Mouse (Mus musculus): ENCODE measurements around the gene Notch1. TPM values are rescaled to one million over a fixed set of nuclear protein-coding genes. Genes with fewer than 3 reads are reported as not detected.

Notch1 gene
- polyA plus RNA-seq, 1 experiment from 2014 or later: 17.3 TPM

DNA sequence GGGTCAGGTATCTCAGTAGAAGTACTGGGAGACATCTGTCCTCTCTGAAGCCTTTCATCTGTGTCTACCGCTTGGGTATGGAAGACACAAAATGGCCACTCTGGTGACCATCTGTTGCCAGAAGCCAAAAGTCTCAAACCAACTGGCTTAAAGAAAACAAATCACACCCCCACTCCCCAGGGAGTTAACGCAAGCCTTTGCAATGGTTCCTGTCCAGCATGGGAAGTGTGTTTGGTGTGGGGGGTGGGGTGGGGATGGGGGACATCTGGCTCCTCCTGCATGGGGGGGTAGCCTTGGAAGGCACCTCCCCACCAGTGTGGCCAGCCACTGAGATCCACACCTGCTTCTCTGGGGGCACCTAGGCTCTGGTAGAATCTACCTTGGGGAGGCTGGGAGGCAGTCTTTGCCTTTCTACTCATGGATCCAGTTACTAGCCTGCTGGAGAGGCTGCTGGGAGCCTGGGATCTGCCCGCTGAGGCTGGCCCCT lies 29.6 kb downstream of the Notch1 start:
- no peaks in the 10 kb centered on the region for H3K27me3 ChIP-seq
- H3K4me1 ChIP-seq: peaks cover 86% of the 10 kb centered on the region
- H3K9ac ChIP-seq: 0 out of 2 replicates have a peak overlapping the region, but pooled peaks have one; percentile 7
- peaks cover 30% of the 10 kb centered on the region for H3K36me3 ChIP-seq
- peak overlapping the region; percentile 20; the same call in 1 of the 2 replicates for H3K4me2 ChIP-seq
- no peaks in the 10 kb centered on the region for H3K9me3 ChIP-seq
- 17% methylated on average over 3 of the region's 3 CpGs for WGBS
- ATAC-seq (ENCODE audit: insufficient number of reproducible peaks, insufficient read depth, low FRiP score, low TSS enrichment, low read depth): no peak
- no peak overlapping the region for H3K4me3 ChIP-seq
- peak overlapping the region; percentile 65 for H3K27ac ChIP-seq

DNA sequence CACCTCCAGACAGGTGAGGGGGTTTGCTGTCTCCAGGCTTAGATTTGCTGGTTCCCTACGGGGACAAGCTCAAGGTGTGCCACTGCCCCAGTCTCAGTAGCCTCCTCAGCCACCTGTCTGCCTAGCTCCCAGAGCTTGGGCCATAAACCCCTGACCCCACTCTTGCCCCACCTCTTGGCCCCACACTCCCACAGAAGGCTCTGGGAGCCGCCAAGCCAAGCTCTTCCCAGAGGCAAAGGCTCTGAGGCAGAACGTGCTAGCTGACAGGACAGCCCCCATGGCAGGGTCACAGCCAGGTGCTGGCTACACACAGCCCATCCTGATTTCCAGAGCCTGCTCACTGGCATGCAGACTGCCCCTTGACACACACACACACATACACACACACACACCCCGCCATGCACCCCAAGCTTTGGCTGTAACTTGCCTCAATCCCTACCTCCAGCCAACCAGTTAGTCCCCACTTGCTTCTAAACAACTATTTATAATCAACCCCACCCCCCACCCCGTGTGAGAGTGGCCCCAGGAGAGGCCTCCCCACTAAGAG lies 30.1 kb downstream of the Notch1 start:
- no peak overlapping the region for H3K4me3 ChIP-seq
- no peaks in the 10 kb centered on the region for H3K27me3 ChIP-seq
- ATAC-seq (ENCODE audit: insufficient number of reproducible peaks, insufficient read depth, low FRiP score, low TSS enrichment, low read depth): no peak
- peak overlapping the region; percentile 65 for H3K27ac ChIP-seq
- WGBS: 28% methylated on average over 5 of the region's 5 CpGs
- H3K36me3 ChIP-seq: peaks cover 35% of the 10 kb centered on the region
- peaks cover 82% of the 10 kb centered on the region for H3K4me1 ChIP-seq
- peak overlapping the region; percentile 20; the same call in 1 of the 2 replicates for H3K4me2 ChIP-seq
- H3K9ac ChIP-seq: 0 out of 2 replicates have a peak overlapping the region, but pooled peaks have one; percentile 7
- H3K9me3 ChIP-seq: no peaks in the 10 kb centered on the region

DNA sequence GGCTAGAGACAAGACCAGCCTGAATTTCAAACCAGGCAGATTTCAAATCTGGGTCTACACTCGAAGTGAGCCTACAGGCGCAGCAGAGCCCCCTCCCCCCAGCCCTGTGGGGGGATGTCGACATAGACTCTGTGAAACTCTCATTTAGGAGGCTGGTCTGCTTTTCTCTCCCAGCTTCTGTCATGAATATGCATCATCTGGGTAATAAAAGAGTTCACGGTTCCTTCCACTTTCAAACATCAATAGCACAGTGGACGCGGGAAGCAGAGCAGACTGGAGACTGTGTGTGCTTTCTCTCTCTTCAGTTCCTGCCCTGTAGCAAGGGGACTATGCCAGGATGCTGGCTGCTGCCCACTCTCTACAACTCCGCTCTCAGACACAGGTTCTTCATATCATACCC lies 30.8 kb downstream of the Notch1 start:
- Histone ChIP-seq H3K9ac (0 out of 2 replicates have a peak overlapping the region, but pooled peaks have one; percentile 7), H3K9me3 (no peaks in the 10 kb centered on the region), H3K4me1 (peaks cover 76% of the 10 kb centered on the region), H3K4me3 (no peak overlapping the region), H3K36me3 (peaks cover 41% of the 10 kb centered on the region), H3K4me2 (no peak overlapping the region), H3K27me3 (no peaks in the 10 kb centered on the region), H3K27ac (0 out of 2 replicates have a peak overlapping the region, but pooled peaks have one; percentile 65)
- WGBS: 43% methylated on average over 7 of the region's 7 CpGs
- no peak for ATAC-seq (ENCODE audit: insufficient number of reproducible peaks, insufficient read depth, low FRiP score, low TSS enrichment, low read depth)

DNA sequence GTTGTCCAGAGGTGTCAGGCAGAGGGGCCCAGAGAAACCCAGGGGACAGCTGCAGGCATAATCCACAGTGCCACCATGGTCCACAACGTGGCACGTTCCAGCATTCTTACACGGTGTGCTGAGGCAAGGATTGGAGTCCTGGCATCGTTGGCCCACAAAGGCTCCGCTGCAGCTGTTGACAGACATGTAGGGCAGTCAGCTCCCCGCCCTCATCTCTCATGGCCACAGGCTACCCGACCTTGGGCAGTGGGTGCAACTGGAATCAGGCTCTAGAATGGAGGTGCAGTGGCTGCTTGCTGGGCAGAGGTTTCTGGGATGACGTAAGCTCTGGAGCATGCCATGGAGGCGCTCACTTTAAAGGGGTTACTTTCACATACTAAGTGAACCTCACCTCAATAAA lies 31.2 kb downstream of the Notch1 start:
- Histone ChIP-seq H3K9ac (no peak overlapping the region), H3K4me1 (peaks cover 71% of the 10 kb centered on the region), H3K27ac (no peak overlapping the region), H3K36me3 (peaks cover 46% of the 10 kb centered on the region), H3K27me3 (no peaks in the 10 kb centered on the region), H3K4me3 (no peak overlapping the region), H3K4me2 (no peak overlapping the region), H3K9me3 (no peaks in the 10 kb centered on the region)
- 80% methylated on average over 9 of the region's 9 CpGs for WGBS
- ATAC-seq (ENCODE audit: insufficient number of reproducible peaks, insufficient read depth, low FRiP score, low TSS enrichment, low read depth): no peak

DNA sequence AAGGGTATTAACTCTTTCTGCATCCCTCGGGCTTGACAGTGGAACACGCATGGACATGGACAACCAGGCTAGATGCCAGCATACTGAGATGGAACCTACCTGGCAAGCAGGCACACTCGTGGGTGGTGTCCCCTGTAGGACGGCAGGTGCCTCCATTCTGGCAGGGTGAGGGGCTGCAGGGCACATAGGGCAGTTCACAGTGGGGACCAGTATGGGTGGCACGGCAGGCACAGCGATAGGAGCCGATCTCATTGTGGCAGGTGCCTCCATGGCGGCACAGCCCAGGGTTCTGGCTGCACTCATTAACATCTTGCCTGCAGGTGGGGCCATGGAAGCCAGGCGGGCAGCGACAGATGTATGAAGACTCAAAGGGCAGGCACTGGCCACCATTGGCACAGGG lies 32.3 kb downstream of the Notch1 start:
- Histone ChIP-seq H3K36me3 (peaks cover 57% of the 10 kb centered on the region), H3K27ac (no peak overlapping the region), H3K9ac (no peak overlapping the region), H3K27me3 (no peaks in the 10 kb centered on the region), H3K4me1 (peaks cover 61% of the 10 kb centered on the region), H3K4me2 (no peak overlapping the region), H3K9me3 (no peaks in the 10 kb centered on the region), H3K4me3 (no peak overlapping the region)
- ATAC-seq (ENCODE audit: insufficient number of reproducible peaks, insufficient read depth, low FRiP score, low TSS enrichment, low read depth): no peak
- 84% methylated on average over 10 of the region's 10 CpGs for WGBS

DNA sequence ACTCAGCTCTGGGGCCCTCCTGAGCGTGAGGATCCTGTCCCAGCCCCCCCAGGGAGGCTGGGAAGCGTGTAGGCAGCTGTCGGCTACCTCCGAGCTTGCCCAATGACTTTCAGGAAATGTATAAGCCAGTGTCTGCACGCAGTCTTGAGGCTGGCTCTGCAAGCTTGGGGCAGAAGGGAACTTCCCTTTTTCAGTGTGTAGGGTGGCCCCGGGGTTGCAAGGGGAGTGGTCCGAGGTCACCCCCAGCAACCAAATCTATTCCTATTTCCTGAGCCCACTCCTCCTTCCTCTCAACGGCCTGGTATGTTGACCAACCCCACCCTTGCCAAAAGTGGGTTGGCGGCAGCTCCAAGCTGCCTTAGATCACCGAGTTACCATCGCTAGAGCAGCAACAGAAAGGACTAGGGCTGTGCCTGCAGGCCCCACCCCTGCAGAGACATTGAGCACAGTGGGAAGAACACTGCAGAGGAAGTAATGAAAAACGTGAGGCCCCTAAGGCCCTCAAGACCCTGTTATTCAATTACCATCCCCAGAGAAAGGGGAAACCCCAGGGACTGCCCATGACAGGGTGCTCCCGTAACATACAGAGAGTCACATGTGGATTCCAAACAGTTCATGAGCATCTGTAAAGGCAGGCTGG lies 33.1 kb downstream of the Notch1 start:
- Histone ChIP-seq H3K36me3 (peaks cover 65% of the 10 kb centered on the region), H3K9me3 (no peaks in the 10 kb centered on the region), H3K4me1 (peaks cover 53% of the 10 kb centered on the region), H3K27me3 (no peaks in the 10 kb centered on the region), H3K9ac (no peak overlapping the region), H3K4me2 (no peak overlapping the region), H3K4me3 (no peak overlapping the region), H3K27ac (no peak overlapping the region)
- ATAC-seq (ENCODE audit: insufficient number of reproducible peaks, insufficient read depth, low FRiP score, low TSS enrichment, low read depth): no peak
- 54% methylated on average over 13 of the region's 13 CpGs for WGBS

DNA sequence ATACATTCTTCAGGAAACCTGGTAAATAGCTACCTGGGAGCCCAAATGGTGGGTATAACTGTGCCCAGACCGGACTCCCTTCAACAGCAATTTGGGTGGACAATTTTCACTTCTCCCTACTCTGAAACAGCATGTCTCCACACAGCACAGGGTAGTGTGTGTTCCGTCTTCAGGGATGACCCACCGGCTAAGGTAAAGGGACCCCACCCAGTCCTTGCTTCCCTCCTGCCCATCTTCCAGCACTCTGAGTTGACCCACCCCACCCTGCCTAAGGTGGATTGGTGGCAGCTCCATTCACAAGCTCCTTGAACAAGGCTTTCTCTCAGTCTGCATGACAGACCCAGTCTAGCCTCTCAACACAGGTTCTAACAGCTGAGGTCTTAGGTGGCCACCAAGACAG lies 33.6 kb downstream of the Notch1 start:
- no peak overlapping the region for H3K27ac ChIP-seq
- no peaks in the 10 kb centered on the region for H3K27me3 ChIP-seq
- no peak overlapping the region for H3K9ac ChIP-seq
- no peak overlapping the region for H3K4me2 ChIP-seq
- WGBS: 94% methylated on average over 3 of the region's 3 CpGs
- no peaks in the 10 kb centered on the region for H3K9me3 ChIP-seq
- ATAC-seq (ENCODE audit: insufficient number of reproducible peaks, insufficient read depth, low FRiP score, low TSS enrichment, low read depth): no peak
- H3K36me3 ChIP-seq: peaks cover 70% of the 10 kb centered on the region
- no peak overlapping the region for H3K4me3 ChIP-seq
- H3K4me1 ChIP-seq: peaks cover 48% of the 10 kb centered on the region

DNA sequence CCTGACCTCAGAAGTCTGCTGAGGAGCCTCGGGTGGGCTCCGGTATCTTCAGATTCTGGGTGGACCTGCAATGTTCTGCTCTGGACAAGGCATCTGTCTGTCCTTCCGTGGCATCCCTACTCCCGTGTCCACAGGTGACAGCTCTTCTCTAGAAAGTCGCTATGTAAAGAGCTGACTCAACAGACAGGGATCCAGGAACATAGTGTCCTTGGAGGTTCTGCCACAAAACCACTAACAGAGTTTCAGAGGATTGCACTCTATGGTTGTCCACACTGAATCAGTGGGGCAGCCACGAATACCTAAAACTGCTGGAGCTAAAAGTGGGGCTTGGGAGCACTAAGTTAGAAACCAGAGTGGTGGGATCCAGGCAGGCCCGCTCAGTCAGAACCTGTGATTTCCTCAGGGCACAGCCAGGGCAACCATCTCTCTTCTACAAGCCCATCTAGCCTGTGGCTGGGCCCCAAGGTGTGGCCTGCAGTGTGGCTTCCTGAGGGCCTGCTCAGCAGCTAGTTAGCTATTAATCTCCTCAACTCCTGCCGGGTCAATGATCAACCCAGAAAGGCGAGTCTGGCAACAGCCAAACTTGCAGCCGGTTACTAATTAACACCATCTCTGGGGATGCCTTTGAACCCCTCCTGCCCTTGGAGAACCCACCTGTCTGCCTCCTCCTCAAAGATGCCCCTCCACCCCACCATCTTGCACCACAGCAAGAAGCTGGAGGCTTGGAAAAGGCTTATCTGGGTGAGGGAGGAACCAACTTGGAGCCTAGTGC lies 34.6 kb downstream of the Notch1 start:
- Histone ChIP-seq H3K4me2 (no peak overlapping the region), H3K9me3 (no peaks in the 10 kb centered on the region), H3K4me1 (peaks cover 39% of the 10 kb centered on the region), H3K4me3 (no peak overlapping the region), H3K36me3 (peaks cover 79% of the 10 kb centered on the region), H3K27ac (no peak overlapping the region), H3K27me3 (no peaks in the 10 kb centered on the region), H3K9ac (no peak overlapping the region)
- no peak for ATAC-seq (ENCODE audit: insufficient number of reproducible peaks, insufficient read depth, low FRiP score, low TSS enrichment, low read depth)
- 77% methylated on average over 10 of the region's 10 CpGs for WGBS

DNA sequence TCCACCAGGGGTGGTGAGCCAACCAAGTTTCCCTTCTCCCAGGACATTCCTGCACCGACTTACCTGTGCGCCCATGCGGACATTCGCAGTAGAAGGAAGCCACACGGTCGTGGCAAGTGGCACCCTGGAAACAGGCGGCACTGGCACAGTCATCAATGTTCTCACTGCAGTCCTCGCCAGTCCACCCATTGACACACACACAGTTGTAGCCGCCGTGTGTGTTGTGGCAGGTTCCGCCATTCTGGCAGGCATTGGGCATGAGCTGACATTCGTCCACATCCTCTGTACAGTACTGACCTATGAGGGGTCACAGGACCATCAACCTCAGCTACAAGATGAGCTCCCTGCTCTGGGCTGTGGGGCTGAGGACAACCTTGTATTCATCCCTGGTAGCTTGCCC lies 35.6 kb downstream of the Notch1 start:
- 94% methylated on average over 12 of the region's 12 CpGs for WGBS
- peaks cover 89% of the 10 kb centered on the region for H3K36me3 ChIP-seq

DNA sequence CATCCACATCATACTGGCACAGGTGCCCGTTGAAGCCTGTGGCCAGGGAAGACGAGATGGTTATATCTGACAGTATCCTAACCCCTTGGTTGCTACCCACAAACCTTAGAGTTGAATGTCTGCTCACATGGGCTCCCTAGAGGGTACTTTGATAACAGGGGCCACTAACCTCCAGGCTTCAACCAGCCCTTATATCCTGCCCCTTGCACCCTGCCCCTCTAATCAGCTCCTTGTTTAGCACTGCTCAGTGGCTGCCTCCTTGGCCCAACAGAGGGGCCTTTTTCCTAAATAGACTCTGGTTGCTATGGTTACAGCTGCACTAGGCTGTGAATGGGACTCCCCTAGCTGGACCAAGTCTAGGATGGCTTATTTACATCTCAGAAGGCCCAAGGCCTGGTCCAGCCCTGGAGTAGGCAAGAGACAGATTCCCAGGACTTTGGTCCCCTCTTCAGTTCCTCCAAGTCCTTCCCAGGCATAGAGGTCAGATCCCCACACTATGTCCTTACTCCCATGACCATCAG lies 37.7 kb downstream of the Notch1 start:
- H3K9ac ChIP-seq: no peak overlapping the region
- ATAC-seq (ENCODE audit: insufficient number of reproducible peaks, insufficient read depth, low FRiP score, low TSS enrichment, low read depth): no peak
- H3K9me3 ChIP-seq: no peaks in the 10 kb centered on the region
- H3K27ac ChIP-seq: no peak overlapping the region
- no peaks in the 10 kb centered on the region for H3K27me3 ChIP-seq
- no peak overlapping the region for H3K4me3 ChIP-seq
- H3K36me3 ChIP-seq: peaks cover 91% of the 10 kb centered on the region
- WGBS: 88% methylated on average over 2 of the region's 2 CpGs
- peaks cover 12% of the 10 kb centered on the region for H3K4me1 ChIP-seq
- H3K4me2 ChIP-seq: no peak overlapping the region

More for the DNA sequence above, 35.6 kb downstream of the Notch1 start:
- Histone ChIP-seq H3K27ac (no peak overlapping the region), H3K4me2 (no peak overlapping the region), H3K9ac (no peak overlapping the region), H3K9me3 (no peaks in the 10 kb centered on the region), H3K4me1 (peaks cover 29% of the 10 kb centered on the region), H3K27me3 (no peaks in the 10 kb centered on the region), H3K4me3 (no peak overlapping the region)
- no peak for ATAC-seq (ENCODE audit: insufficient number of reproducible peaks, insufficient read depth, low FRiP score, low TSS enrichment, low read depth)

DNA sequence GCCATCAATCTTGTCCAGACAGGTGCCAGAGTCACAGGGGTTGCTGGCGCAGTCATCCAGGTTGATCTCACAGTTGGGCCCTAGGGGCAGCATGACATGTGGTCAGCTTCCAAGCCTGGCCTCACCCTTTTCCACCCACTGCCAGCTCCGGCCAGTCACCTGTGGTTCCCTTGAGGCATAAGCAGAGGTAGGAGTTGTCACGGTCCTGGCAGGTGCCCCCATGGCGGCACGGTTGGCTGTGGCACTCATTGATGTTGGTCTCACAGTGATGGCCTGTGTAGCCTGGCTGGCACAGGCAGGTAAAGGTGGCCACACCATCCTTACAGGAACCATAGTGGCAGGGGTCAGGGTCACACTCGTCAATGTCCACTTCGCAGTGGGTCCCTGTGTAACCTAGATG lies 38.6 kb downstream of the Notch1 start:
- Histone ChIP-seq H3K4me3 (no peak overlapping the region), H3K36me3 (peaks cover 91% of the 10 kb centered on the region), H3K4me1 (peaks cover 4% of the 10 kb centered on the region; the same call in 1 of the 2 replicates), H3K9me3 (no peaks in the 10 kb centered on the region), H3K27me3 (no peaks in the 10 kb centered on the region), H3K9ac (no peak overlapping the region), H3K4me2 (no peak overlapping the region), H3K27ac (no peak overlapping the region)
- no peak for ATAC-seq (ENCODE audit: insufficient number of reproducible peaks, insufficient read depth, low FRiP score, low TSS enrichment, low read depth)
- 94% methylated on average over 7 of the region's 7 CpGs for WGBS

All from embryonic facial prominence, embryonic 13.5 days (tissue).